Mouse (Mus musculus) limb, embryonic 11.5 days (tissue): ENCODE results near the gene Ephb2. TPM values are rescaled to one million over a fixed set of nuclear protein-coding genes. Genes with fewer than 3 reads are reported as not detected.

ENCODE experiments used
- ATAC-seq: fragments of 200-750 bp; cut with Nextera tagmentation; 2 replicates; pipeline ENCODE4 v1.8.0; 2017; ENCODE audit warnings: low read depth; ENCODE audit not compliant: insufficient number of reproducible peaks, low FRiP score, low TSS enrichment
- DNase-seq: peaks from one replicate; pipeline ENCODE4 v3.0.0-alpha.2; 2015; ENCODE audit warnings: low spot score
- H3K27ac ChIP-seq: fragments of 300-500 bp; sonication (generic); replicated peaks from 2 replicates; pipeline ENCODE4 v1.5.1; 2014; ENCODE audit warnings: low read depth, mild to moderate bottlenecking, low read length
- H3K27me3 ChIP-seq: fragments of 300-500 bp; sonication (generic); 2 replicates; pipeline ENCODE4 v1.6.1; 2014; ENCODE audit warnings: mild to moderate bottlenecking, low read length, mixed read lengths; ENCODE audit not compliant: control insufficient read depth, insufficient read depth
- H3K36me3 ChIP-seq: fragments of 300-500 bp; sonication (generic); 2 replicates; pipeline ENCODE4 v1.6.1; 2014; ENCODE audit warnings: mild to moderate bottlenecking, low read length, moderate library complexity, mixed read lengths; ENCODE audit not compliant: control insufficient read depth, insufficient read depth
- H3K4me1 ChIP-seq: fragments of 300-500 bp; sonication (generic); 2 replicates; pipeline ENCODE4 v1.6.1; 2014; ENCODE audit warnings: low read length, mixed read lengths; ENCODE audit not compliant: control insufficient read depth, insufficient read depth
- H3K4me2 ChIP-seq: fragments of 300-500 bp; sonication (generic); 2 replicates; pipeline ENCODE4 v1.6.1; 2014; ENCODE audit warnings: low read depth, mild to moderate bottlenecking, moderate library complexity; ENCODE audit not compliant: severe bottlenecking
- H3K4me3 ChIP-seq: fragments of 300-500 bp; sonication (generic); 2 replicates; pipeline ENCODE4 v1.5.1; 2014; ENCODE audit warnings: low read depth, low read length
- H3K9ac ChIP-seq: fragments of 300-500 bp; sonication (generic); 2 replicates; pipeline ENCODE4 v1.6.1; 2014; ENCODE audit warnings: mild to moderate bottlenecking, low read length
- H3K9me3 ChIP-seq: fragments of 300-500 bp; sonication (generic); 2 replicates; pipeline ENCODE4 v1.6.1; 2016; ENCODE audit warnings: low read length; ENCODE audit not compliant: control insufficient read depth
- WGBS: fragments of 180-500 bp; shearing (Covaris S2); extraction: QIAGEN DNeasy Blood & Tissue Kit; methylation state at CpG from one replicate; pipeline ENCODE4 v1.1.7; 2014; 5-methylcytosine and 5-hydroxymethylcytosine counted together
- polyA plus RNA-seq: library from polyadenylated mRNA; unstranded; fragments of >200 nt; fragmentation: Nextera tagmentation; extraction: Ambion mirVana; gene quantifications from 2 replicates; pipeline ENCODE4 v1.2.1, GENCODE M21; 2014

Gene Ephb2
- polyA plus RNA-seq, 1 experiment from 2014 or later = 12.5 TPM

GRCm38 (mm10) chr4:136834439-136834814 lies 1.4 kb downstream of the Ephb2 start:
- WGBS = 4% methylated on average over 12 of the region's 12 CpGs
- ATAC-seq = no peak
- peak overlapping the region; percentile 83 for H3K4me3 ChIP-seq
- peaks cover 15% of the 10 kb centered on the region for H3K27me3 ChIP-seq
- no peaks in the 10 kb centered on the region for H3K9me3 ChIP-seq
- no peak overlapping the region for H3K27ac ChIP-seq
- peak overlapping the region; percentile 89 for H3K4me2 ChIP-seq
- DNase-seq = no peak
- peaks cover 50% of the 10 kb centered on the region for H3K4me1 ChIP-seq
- H3K9ac ChIP-seq = peak overlapping the region; percentile 86
- H3K36me3 ChIP-seq = no peaks in the 10 kb centered on the region

GRCm38 (mm10) chr4:136833619-136834351 lies 2.0 kb downstream of the Ephb2 start:
- H3K27me3 ChIP-seq = peaks cover 10% of the 10 kb centered on the region
- H3K4me3 ChIP-seq = peak overlapping the region; percentile 83
- H3K4me2 ChIP-seq = peak overlapping the region; percentile 89
- no peaks in the 10 kb centered on the region for H3K9me3 ChIP-seq
- H3K4me1 ChIP-seq = peaks cover 56% of the 10 kb centered on the region
- H3K27ac ChIP-seq = no peak overlapping the region
- DNase-seq (no peak), ATAC-seq (no peak)
- no peaks in the 10 kb centered on the region for H3K36me3 ChIP-seq
- H3K9ac ChIP-seq = no peak overlapping the region; the same call in 1 of the 2 replicates
- 52% methylated on average over 21 of the region's 21 CpGs for whole genome bisulfite sequencing

DNA sequence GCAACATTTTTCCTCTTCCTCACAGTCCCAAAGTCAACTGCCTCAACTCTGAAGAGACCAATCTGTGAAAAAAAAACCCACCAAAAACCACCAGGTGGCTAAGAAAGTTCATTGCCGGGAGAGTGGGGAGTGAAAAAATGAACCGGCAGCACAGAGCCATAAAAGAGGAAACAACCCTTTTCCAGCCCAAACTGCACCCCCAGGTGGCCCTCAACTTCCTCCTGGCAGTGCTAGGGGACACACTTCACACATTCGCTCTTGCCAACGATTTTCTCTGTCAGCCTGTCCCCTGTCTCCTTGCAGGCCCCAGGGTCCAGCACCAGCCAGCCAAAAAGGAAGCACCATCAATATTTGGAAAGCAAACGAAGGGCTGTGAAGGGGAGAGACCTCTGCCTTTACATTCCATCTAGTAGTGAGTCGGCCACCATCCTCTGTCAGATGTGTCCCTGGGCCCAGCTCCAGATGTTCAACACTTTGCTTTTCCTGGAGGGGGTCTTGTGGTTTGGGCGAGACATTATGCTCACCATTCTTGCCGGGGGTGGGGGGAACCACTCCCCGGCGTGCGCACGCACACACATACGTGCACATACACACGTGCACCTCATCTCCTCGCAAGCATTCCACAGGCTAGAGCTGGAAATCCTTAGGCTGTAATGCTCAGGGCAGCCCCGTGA lies 3.1 kb downstream of the Ephb2 start:
- H3K9ac ChIP-seq = no peak overlapping the region
- H3K27ac ChIP-seq = no peak overlapping the region
- no peak overlapping the region for H3K4me3 ChIP-seq
- no peak overlapping the region for H3K4me2 ChIP-seq
- 56% methylated on average over 16 of the region's 16 CpGs for WGBS
- peaks cover 59% of the 10 kb centered on the region for H3K4me1 ChIP-seq
- peaks cover 2% of the 10 kb centered on the region; the same call in 1 of the 2 replicates for H3K27me3 ChIP-seq
- H3K36me3 ChIP-seq = no peaks in the 10 kb centered on the region
- ATAC-seq (no peak), DNase-seq (no peak)
- H3K9me3 ChIP-seq = no peaks in the 10 kb centered on the region

GRCm38 (mm10) chr4:136830272-136830823 lies 5.4 kb downstream of the Ephb2 start:
- H3K9ac ChIP-seq = no peak overlapping the region
- DNase-seq = peak; percentile 58
- WGBS = 21% methylated on average over 9 of the region's 9 CpGs
- H3K4me1 ChIP-seq = peaks cover 50% of the 10 kb centered on the region
- ATAC-seq = no peak
- no peaks in the 10 kb centered on the region; the same call in 1 of the 2 replicates for H3K27me3 ChIP-seq
- H3K27ac ChIP-seq = no peak overlapping the region
- no peaks in the 10 kb centered on the region for H3K9me3 ChIP-seq
- H3K4me2 ChIP-seq = no peak overlapping the region; the same call in 1 of the 2 replicates
- no peaks in the 10 kb centered on the region for H3K36me3 ChIP-seq
- no peak overlapping the region for H3K4me3 ChIP-seq

GRCm38 (mm10) chr4:136829837-136830236 lies 6.0 kb downstream of the Ephb2 start:
- Histone ChIP-seq H3K9me3 (no peaks in the 10 kb centered on the region), H3K36me3 (no peaks in the 10 kb centered on the region), H3K27me3 (no peaks in the 10 kb centered on the region; the same call in 1 of the 2 replicates), H3K4me3 (no peak overlapping the region), H3K27ac (no peak overlapping the region), H3K4me2 (no peak overlapping the region; the same call in 1 of the 2 replicates), H3K9ac (no peak overlapping the region), H3K4me1 (peaks cover 50% of the 10 kb centered on the region)
- ATAC-seq = no peak
- 4% methylated on average over 9 of the region's 9 CpGs for WGBS
- DNase-seq = no peak

DNA sequence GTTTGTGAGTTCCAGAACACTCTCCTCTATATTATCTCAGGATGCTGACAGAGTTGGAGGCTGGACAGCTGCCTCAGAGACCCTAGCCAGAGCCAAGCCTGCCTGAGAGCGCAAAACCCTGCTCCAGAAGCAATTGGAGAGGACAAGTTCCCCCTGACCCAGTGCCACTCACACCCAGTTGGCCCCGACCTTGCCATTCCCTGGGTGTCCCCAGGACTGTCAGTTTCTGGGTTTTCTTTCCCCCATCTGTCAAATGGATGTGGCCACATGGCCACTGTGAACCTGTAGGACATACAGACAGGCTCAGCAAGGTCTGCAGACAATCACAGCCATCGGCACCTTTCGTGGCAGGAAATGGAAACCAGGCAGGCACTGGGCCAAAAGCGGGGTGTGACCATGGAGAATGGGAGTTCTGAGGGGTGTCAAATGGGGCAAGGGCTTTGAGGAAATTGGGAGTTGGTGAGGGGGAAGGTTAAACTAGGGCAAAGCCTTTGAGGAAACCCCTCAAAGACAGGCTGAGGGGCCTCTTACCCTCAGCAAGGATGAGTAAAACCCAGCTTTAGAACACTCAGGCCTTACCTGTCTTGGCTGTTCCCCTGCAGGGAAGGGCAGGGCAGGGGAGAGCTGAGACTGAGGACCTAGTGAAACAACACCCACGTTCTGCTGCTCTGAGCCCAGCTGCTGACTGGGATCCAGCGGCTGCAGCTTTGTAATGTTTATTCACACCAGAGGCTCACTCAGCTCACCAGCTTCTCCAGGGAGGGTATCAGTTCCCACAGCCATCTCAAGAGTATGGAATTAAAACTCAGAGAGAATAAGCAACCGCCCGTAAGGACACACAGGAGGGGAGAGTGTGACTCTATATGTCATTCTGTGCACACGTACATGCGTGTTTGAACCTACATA lies 6.9 kb downstream of the Ephb2 start:
- ATAC-seq (no peak), DNase-seq (no peak)
- 27% methylated on average over 11 of the region's 11 CpGs for WGBS
- no peak overlapping the region; the same call in 1 of the 2 replicates for H3K27ac ChIP-seq
- no peak overlapping the region for H3K4me2 ChIP-seq
- H3K36me3 ChIP-seq = no peaks in the 10 kb centered on the region
- H3K9me3 ChIP-seq = no peaks in the 10 kb centered on the region
- no peak overlapping the region for H3K4me3 ChIP-seq
- no peak overlapping the region for H3K9ac ChIP-seq
- H3K27me3 ChIP-seq = no peaks in the 10 kb centered on the region; the same call in 1 of the 2 replicates
- peaks cover 44% of the 10 kb centered on the region for H3K4me1 ChIP-seq

- 80% methylated on average over 18 of the region's 18 CpGs for WGBS
- no peak for DNase-seq
- no peaks in the 10 kb centered on the region for H3K9me3 ChIP-seq
These were observed 10.7 kb downstream of the Ephb2 start for GRCm38 (mm10) chr4:136824935-136825552.

More at GRCm38 (mm10) chr4:136824935-136825552, 10.7 kb downstream of the Ephb2 start:
- H3K36me3 ChIP-seq = no peaks in the 10 kb centered on the region
- no peak overlapping the region for H3K9ac ChIP-seq
- H3K27ac ChIP-seq = no peak overlapping the region
- no peak for ATAC-seq
- H3K4me2 ChIP-seq = no peak overlapping the region
- peaks cover 17% of the 10 kb centered on the region for H3K4me1 ChIP-seq
- no peak overlapping the region for H3K4me3 ChIP-seq
- H3K27me3 ChIP-seq = no peaks in the 10 kb centered on the region
